Mouse (Mus musculus) erythroblast, embryonic 14.5 days (primary cell): ENCODE measurements around the gene Scnn1a. TPM values are rescaled to one million over a fixed set of nuclear protein-coding genes. Genes with fewer than 3 reads are reported as not detected.

Experiments
- H3K27me3 ChIP-seq: 2 replicates; pipeline ENCODE4 v1.6.1; 2012; ENCODE audit warnings: inconsistent platforms; ENCODE audit not compliant: control insufficient read depth
- H3K36me3 ChIP-seq: 2 replicates; pipeline ENCODE4 v1.6.1; 2012; ENCODE audit warnings: mild to moderate bottlenecking, inconsistent platforms; ENCODE audit not compliant: control insufficient read depth
- H3K4me1 ChIP-seq: 2 replicates; pipeline ENCODE4 v1.6.1; 2012; ENCODE audit warnings: inconsistent platforms; ENCODE audit not compliant: control insufficient read depth
- H3K4me3 ChIP-seq: replicated peaks from 2 replicates; pipeline ENCODE3; 2012; ENCODE audit warnings: moderate library complexity, mild to moderate bottlenecking, inconsistent platforms
- H3K9me3 ChIP-seq: 2 replicates; pipeline ENCODE4 v1.6.1; 2012; ENCODE audit warnings: low read length, inconsistent platforms, mixed read lengths; ENCODE audit not compliant: control insufficient read depth
- GATA1 ChIP-seq: IDR thresholded peaks from 2 replicates; pipeline ENCODE4 v1.6.1; 2012; ENCODE audit warnings: low read length, inconsistent platforms, mixed read lengths
- TAL1 ChIP-seq: IDR thresholded peaks from 3 replicates; pipeline ENCODE4 v1.6.1; 2012; ENCODE audit warnings: low read length, inconsistent platforms, mixed read lengths
- polyA plus RNA-seq: library from polyadenylated mRNA; stranded (reverse); fragments of >175 nt; gene quantifications from 2 replicates; pipeline ENCODE4 v1.2.3, GENCODE M21; 2012

Scnn1a gene
- polyA plus RNA-seq, 1 experiment, result 0.01 TPM

DNA sequence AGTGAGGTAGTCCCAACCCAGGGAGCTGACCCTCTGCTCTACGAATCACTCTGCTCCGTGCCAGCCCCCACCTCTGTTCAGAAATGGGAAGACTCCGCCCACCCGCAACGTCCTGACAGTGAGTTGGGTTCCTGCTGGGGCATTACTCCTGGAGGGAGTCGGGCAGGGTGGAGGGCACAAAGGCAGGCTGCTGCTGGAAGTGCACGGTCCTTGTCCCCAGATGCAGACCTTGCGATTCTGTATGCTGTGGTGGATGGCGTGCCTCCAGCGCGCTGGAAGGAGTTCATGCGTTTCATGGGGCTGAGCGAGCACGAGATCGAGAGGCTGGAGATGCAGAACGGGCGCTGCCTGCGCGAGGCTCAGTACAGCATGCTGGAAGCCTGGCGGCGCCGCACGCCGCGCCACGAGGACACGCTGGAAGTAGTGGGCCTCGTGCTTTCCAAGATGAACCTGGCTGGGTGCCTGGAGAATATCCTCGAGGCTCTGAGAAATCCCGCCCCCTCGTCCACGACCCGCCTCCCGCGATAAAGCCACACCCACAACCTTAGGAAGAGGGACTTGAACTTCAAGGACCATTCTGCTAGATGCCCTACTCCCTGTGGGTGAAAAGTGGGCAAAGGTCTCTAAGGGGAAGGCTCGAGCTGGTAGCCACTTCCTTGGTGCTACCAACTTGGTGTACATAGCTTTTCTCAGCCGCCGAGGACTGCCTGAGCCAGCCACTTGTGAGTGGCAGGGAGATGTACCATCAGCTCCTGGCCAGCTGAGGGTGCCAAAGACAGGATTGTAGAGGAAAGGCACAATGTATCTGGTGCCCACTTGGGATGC is 41.2 kb downstream of the Scnn1a start:
- TF ChIP-seq TAL1 (no peak), GATA1 (no peak)
- Histone ChIP-seq H3K4me1 (no peaks in the 10 kb centered on the region), H3K4me3 (no peak overlapping the region), H3K9me3 (no peaks in the 10 kb centered on the region), H3K36me3 (peaks cover 14% of the 10 kb centered on the region; the same call in 1 of the 2 replicates), H3K27me3 (no peaks in the 10 kb centered on the region)

DNA sequence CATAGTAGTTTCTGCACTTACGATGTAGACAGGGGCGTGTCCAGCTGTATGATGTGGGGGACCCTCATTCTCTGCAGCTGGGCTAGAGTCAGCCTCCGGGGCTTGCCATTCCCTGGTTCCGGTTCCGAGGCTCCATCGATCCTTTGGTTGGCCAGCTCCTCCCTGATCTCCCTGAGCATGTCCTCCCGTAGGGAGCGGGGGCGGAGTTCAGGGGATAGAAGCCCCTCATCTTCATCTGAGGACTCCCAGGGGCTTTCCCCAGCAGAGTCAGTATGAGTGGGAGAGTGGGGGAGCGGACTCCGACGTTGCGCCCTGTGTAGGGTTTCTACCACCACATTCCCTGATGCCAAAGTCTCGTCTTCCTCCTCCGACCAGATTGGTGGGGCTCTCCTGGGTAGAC is 42.6 kb downstream of the Scnn1a start:
- no peaks in the 10 kb centered on the region for H3K9me3 ChIP-seq
- no peak overlapping the region for H3K4me3 ChIP-seq
- H3K36me3 ChIP-seq, result peaks cover 6% of the 10 kb centered on the region; the same call in 1 of the 2 replicates
- no peak for TF ChIP-seq TAL1
- no peak for TF ChIP-seq GATA1
- H3K27me3 ChIP-seq, result no peaks in the 10 kb centered on the region
- H3K4me1 ChIP-seq, result no peaks in the 10 kb centered on the region

- Histone ChIP-seq H3K27me3 (no peaks in the 10 kb centered on the region), H3K4me1 (no peaks in the 10 kb centered on the region), H3K9me3 (no peaks in the 10 kb centered on the region), H3K4me3 (no peak overlapping the region), H3K36me3 (peaks cover 4% of the 10 kb centered on the region; the same call in 1 of the 2 replicates)
- TF ChIP-seq TAL1 (no peak), GATA1 (no peak)
Observed at GRCm38 (mm10) chr6:125363451-125364242, 43.2 kb downstream of the Scnn1a start.

- H3K27me3 ChIP-seq, result no peaks in the 10 kb centered on the region
- TF ChIP-seq TAL1 (no peak), GATA1 (no peak)
- peaks cover 4% of the 10 kb centered on the region; the same call in 1 of the 2 replicates for H3K36me3 ChIP-seq
- no peaks in the 10 kb centered on the region for H3K4me1 ChIP-seq
- no peak overlapping the region for H3K4me3 ChIP-seq
- no peaks in the 10 kb centered on the region for H3K9me3 ChIP-seq
Observed at GRCm38 (mm10) chr6:125364448-125364847, 44.0 kb downstream of the Scnn1a start.

- H3K9me3 ChIP-seq, result no peaks in the 10 kb centered on the region
- TF ChIP-seq GATA1, result no peak
- TF ChIP-seq TAL1, result no peak
- no peaks in the 10 kb centered on the region for H3K27me3 ChIP-seq
- peaks cover 4% of the 10 kb centered on the region; the same call in 1 of the 2 replicates for H3K36me3 ChIP-seq
- no peak overlapping the region for H3K4me3 ChIP-seq
- H3K4me1 ChIP-seq, result no peaks in the 10 kb centered on the region
Observed at GRCm38 (mm10) chr6:125365522-125365921, 45.1 kb downstream of the Scnn1a start.

- Histone ChIP-seq H3K36me3 (peaks cover 4% of the 10 kb centered on the region; the same call in 1 of the 2 replicates), H3K27me3 (no peaks in the 10 kb centered on the region), H3K4me1 (no peaks in the 10 kb centered on the region), H3K4me3 (no peak overlapping the region), H3K9me3 (no peaks in the 10 kb centered on the region)
- TF ChIP-seq GATA1 (no peak), TAL1 (no peak)
Observed at GRCm38 (mm10) chr6:125366133-125366532, 45.7 kb downstream of the Scnn1a start.

DNA sequence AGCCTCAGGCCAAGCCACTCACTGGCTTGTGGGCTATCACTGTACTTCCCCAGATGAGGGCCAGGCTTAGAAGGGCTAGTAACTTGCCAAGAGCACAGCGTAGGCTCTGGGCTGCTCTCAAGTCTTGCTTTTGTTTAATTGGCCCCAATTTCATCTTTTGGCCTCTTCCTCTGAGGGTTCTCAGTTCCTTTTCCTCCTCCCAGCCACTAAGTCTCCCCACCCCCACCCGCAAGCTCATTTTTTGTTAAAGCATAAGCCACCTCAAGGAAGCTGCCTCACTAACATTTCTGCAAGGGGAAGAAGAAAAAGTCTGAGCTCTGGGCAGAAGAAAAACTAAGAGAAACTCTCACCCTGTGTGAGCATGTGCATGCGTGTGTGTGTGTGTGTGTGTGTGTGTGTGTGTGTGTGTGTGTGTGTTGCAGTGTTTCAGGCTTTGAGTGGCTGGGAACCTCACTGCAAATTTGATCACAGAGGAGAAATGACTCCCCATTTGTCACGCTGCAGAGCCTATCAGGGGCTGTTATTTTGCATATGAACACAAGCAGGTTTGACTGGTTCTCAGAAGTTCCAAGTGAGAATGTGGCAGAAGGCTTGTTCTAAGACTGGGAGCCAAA is 47.4 kb downstream of the Scnn1a start:
- no peaks in the 10 kb centered on the region; the same call in 1 of the 2 replicates for H3K27me3 ChIP-seq
- no peaks in the 10 kb centered on the region for H3K9me3 ChIP-seq
- TF ChIP-seq TAL1 (no peak), GATA1 (no peak)
- H3K36me3 ChIP-seq, result no peaks in the 10 kb centered on the region; the same call in 1 of the 2 replicates
- H3K4me1 ChIP-seq, result no peaks in the 10 kb centered on the region
- H3K4me3 ChIP-seq, result no peak overlapping the region

DNA sequence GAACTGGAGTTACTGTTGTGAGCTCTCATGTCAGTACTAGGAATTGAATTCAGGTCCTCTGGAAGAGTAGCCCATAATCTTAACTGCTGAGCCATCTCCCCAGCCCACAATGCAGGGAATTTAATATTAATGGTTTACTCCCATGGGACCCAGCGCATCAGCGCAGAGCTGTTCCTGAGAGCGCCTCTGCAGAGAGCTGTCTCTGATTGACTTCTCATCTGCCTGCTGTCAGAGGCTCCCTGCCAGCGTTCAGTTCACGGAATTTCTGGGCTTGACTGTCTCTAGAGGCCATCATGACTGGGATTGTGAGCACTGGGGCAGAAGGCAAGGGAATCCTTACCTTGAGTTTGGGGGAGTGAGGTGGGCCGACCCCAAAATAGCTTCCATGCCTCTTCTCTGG is 56.6 kb downstream of the Scnn1a start:
- H3K27me3 ChIP-seq, result peaks cover 41% of the 10 kb centered on the region
- no peak overlapping the region for H3K4me3 ChIP-seq
- no peaks in the 10 kb centered on the region for H3K9me3 ChIP-seq
- no peaks in the 10 kb centered on the region for H3K36me3 ChIP-seq
- no peak for TF ChIP-seq GATA1
- TF ChIP-seq TAL1, result no peak
- peaks cover 6% of the 10 kb centered on the region for H3K4me1 ChIP-seq
